Mouse (Mus musculus) layer of hippocampus, postnatal 36 days (tissue): Measurements from ENCODE around the gene Dcp1b. TPM values are rescaled to one million over a fixed set of nuclear protein-coding genes. Genes with fewer than 3 reads are reported as not detected.

Experiments
- DNase-seq, 2 experiments: peaks; one replicate each; pipeline ENCODE4 v3.0.0; 2022
- total RNA-seq, 2 experiments: library from RNA; stranded (reverse); gene quantifications; 2 replicates each; pipeline ENCODE4 v1.2.3; 2021

Dcp1b gene
- total RNA-seq: 10 to 100 TPM; 16.9 to 18.6 TPM

GRCm38 (mm10) chr6:119175078-119175853 lies at the start of gene Dcp1b:
Gene Dcp1b, plus strand, starts transcription at chr6:119175253.
- peak; percentile 82 to 86 for DNase-seq

GRCm38 (mm10) chr6:119126991-119127390 lies 48.1 kb upstream of the Dcp1b start:
- DNase-seq: no peak

- DNase-seq: no peak
Observed at GRCm38 (mm10) chr6:119128076-119128475, 47.0 kb upstream of the Dcp1b start.

- DNase-seq: no peak
Observed at GRCm38 (mm10) chr6:119128521-119128920, 46.5 kb upstream of the Dcp1b start.

- DNase-seq: peak in 1 of 2 experiments; percentile 13
Observed at GRCm38 (mm10) chr6:119129664-119130063, 45.4 kb upstream of the Dcp1b start.

- no peak for DNase-seq
Observed at GRCm38 (mm10) chr6:119132111-119132735, 42.8 kb upstream of the Dcp1b start.

- no peak for DNase-seq
Observed at GRCm38 (mm10) chr6:119132863-119133262, 42.2 kb upstream of the Dcp1b start.

GRCm38 (mm10) chr6:119137768-119138167 lies 37.3 kb upstream of the Dcp1b start:
- no peak for DNase-seq

- DNase-seq: no peak
Observed at GRCm38 (mm10) chr6:119139561-119139960, 35.5 kb upstream of the Dcp1b start.

- DNase-seq: no peak
Observed at GRCm38 (mm10) chr6:119145109-119145508, 29.9 kb upstream of the Dcp1b start.

GRCm38 (mm10) chr6:119165677-119166076 lies 9.4 kb upstream of the Dcp1b start:
- no peak for DNase-seq

GRCm38 (mm10) chr6:119174307-119175074 lies 562 bp upstream of the Dcp1b start:
- DNase-seq: no peak

- DNase-seq: no peak
Observed at GRCm38 (mm10) chr6:119176103-119176502, 1.1 kb downstream of the Dcp1b start.

- DNase-seq: no peak
Observed at GRCm38 (mm10) chr6:119177101-119177500, 2.0 kb downstream of the Dcp1b start.

GRCm38 (mm10) chr6:119180188-119180587 lies 5.1 kb downstream of the Dcp1b start:
- no peak for DNase-seq

- DNase-seq: no peak
Observed at GRCm38 (mm10) chr6:119182211-119182610, 7.2 kb downstream of the Dcp1b start.

- no peak for DNase-seq
Observed at GRCm38 (mm10) chr6:119183781-119184180, 8.7 kb downstream of the Dcp1b start.

- DNase-seq: no peak
Observed at GRCm38 (mm10) chr6:119186658-119187057, 11.6 kb downstream of the Dcp1b start.

GRCm38 (mm10) chr6:119187631-119188030 lies 12.6 kb downstream of the Dcp1b start:
- no peak for DNase-seq

GRCm38 (mm10) chr6:119191478-119191877 lies 16.4 kb downstream of the Dcp1b start:
- no peak for DNase-seq

GRCm38 (mm10) chr6:119193571-119194154 lies 18.6 kb downstream of the Dcp1b start:
- DNase-seq: no peak

GRCm38 (mm10) chr6:119194161-119194560 lies 19.1 kb downstream of the Dcp1b start:
- DNase-seq: no peak

GRCm38 (mm10) chr6:119194601-119195000 lies 19.5 kb downstream of the Dcp1b start:
- no peak for DNase-seq
